Mouse (Mus musculus) layer of hippocampus, adult 8-10 months (tissue): ENCODE measurements around the gene Olfr830. TPM values are rescaled to one million over a fixed set of nuclear protein-coding genes. Genes with fewer than 3 reads are reported as not detected.
"Not testable (repeated sequence)": the region's sequence is repeated elsewhere in the genome, so short reads cannot be mapped to it uniquely, and the experiment has no call there.

Experiments
- DNase-seq, 2 experiments: peaks; one replicate each; pipeline ENCODE4 v3.0.0; 2022; ENCODE audit warnings: low spot score in 2 of 2
- total RNA-seq, 4 experiments: library from RNA; stranded (reverse); gene quantifications; 2 replicates each; pipeline ENCODE4 v1.2.4; 2022

The Olfr830 gene
- total RNA-seq, result not detected

- no peak for DNase-seq
These were observed at the start of gene Olfr830 for GRCm38 (mm10) chr9:18874393-18874792. Olfr830 (plus strand) TSS chr9:18874693.

GRCm38 (mm10) chr9:18854633-18855032, 19.9 kb upstream of the Olfr830 start, which contains the start of gene Olfr829:
Olfr829 (plus strand) TSS chr9:18854933.
- DNase-seq, result no peak

DNA sequence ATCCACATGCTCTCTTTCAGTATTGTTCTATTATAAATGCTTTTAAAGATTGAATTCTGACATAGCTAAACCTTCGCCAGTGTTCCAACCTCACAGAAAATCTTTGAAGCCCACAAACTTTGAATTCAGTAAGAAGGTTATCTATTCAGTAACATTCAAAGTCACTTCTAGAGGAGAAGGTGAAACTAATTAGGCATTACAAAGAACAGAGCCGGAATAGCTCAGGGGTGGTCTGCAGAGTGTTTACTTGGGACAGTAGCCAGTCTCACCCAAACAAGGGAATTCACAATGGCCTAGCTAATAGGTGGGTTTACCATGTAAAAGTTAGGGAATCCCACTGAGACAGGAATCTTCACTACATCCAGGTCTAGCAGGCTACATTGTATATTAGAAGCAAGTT, 33.2 kb downstream of the Olfr830 start:
- not testable (repeated sequence) for DNase-seq

DNA sequence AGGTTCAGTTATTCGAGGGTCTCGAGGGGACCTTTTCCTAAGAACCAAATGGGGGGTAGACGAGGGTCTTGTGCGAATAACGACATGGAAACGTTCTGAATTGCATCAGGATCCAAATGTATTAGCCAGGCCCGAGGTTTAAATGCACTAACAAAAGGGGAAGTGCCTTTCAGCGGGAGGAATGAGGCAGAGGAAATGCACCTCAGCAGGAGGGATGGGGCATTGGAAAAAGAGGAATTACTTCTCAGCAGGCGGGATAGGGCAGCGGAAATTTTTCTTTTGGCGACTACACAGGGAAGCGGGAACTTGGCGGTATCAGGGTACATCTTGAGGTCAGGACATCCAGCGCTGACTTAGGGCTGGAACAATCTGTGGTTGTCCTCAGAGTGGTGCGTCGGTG, 53.4 kb downstream of the Olfr830 start:
- DNase-seq, result not testable (repeated sequence)

Other genes with a start within 250 kb of the Olfr830 start
- gene Muc16, start 200.2 kb upstream of the Olfr830 start, total RNA-seq, result not detected
- gene Olfr24, start 110.7 kb upstream of the Olfr830 start, total RNA-seq, result not detected
- not detected for gene Olfr828, start 55.2 kb upstream of the Olfr830 start, total RNA-seq
- gene Olfr829, start 19.8 kb upstream of the Olfr830 start, total RNA-seq, result not detected
- gene Olfr832, start 62.4 kb downstream of the Olfr830 start, total RNA-seq, result not detected
- gene Olfr834, start 113.3 kb downstream of the Olfr830 start, total RNA-seq, result not detected
- not detected for gene Olfr835, start 158.0 kb downstream of the Olfr830 start, total RNA-seq
- not detected for gene Olfr836, start 245.7 kb downstream of the Olfr830 start, total RNA-seq